Mouse (Mus musculus): ENCODE measurements at regions not wholly inside any gene's neighbourhood (a gene's known extent, or its start where the extent isn't known, plus 50 kb on each side); places are given as distances from the start of the nearest gene placed in this dataset.
A peak's percentile ranks its signal among the peaks of the same experiment; 100 is the strongest.
"Not testable (repeated sequence)": the region's sequence is repeated elsewhere in the genome, so short reads cannot be mapped to it uniquely, and the experiment has no call there.

- H3K9ac ChIP-seq (replicated peaks; ENCODE audit: low read length); H3K4me2 ChIP-seq (replicated peaks; ENCODE audit: low read depth, low read length); H3K27me3 ChIP-seq (ENCODE audit: insufficient read depth, low read length); H3K4me1 ChIP-seq (ENCODE audit: insufficient read depth, low read length); ATAC-seq (ENCODE audit: low FRiP score, low TSS enrichment); H3K36me3 ChIP-seq (ENCODE audit: insufficient read depth, low read length); H3K9me3 ChIP-seq (ENCODE audit: low read length); H3K4me3 ChIP-seq (ENCODE audit: low read length): not testable (repeated sequence)
- H3K27ac ChIP-seq (ENCODE audit: low read length): 0 out of 2 replicates have a peak overlapping the region, but pooled peaks have one; percentile 7
Observed at GRCm38 (mm10) chr13:50754911-50755310, 56.8 kb downstream of the Gm8765 start.

GRCm38 (mm10) chr13:50756334-50756733 lies 58.2 kb downstream of the Gm8765 start:
- H3K4me2 ChIP-seq (replicated peaks; ENCODE audit: low read depth, low read length); H3K4me3 ChIP-seq (ENCODE audit: low read length); H3K9me3 ChIP-seq (ENCODE audit: low read length); H3K36me3 ChIP-seq (ENCODE audit: insufficient read depth, low read length); H3K27me3 ChIP-seq (ENCODE audit: insufficient read depth, low read length); H3K9ac ChIP-seq (replicated peaks; ENCODE audit: low read length); H3K27ac ChIP-seq (ENCODE audit: low read length); H3K4me1 ChIP-seq (ENCODE audit: insufficient read depth, low read length): not testable (repeated sequence)
- 0 out of 2 replicates have a peak, but pooled peaks have one; percentile 25 for ATAC-seq (ENCODE audit: low FRiP score, low TSS enrichment)
- WGBS: 67% methylated on average over 1 of the region's 1 CpGs

GRCm38 (mm10) chr13:50764618-50765017 lies 66.5 kb downstream of the Gm8765 start:
- H3K4me2 ChIP-seq (replicated peaks; ENCODE audit: low read depth, low read length): no peak overlapping the region
- ATAC-seq (ENCODE audit: low FRiP score, low TSS enrichment): no peak
- no peak overlapping the region for H3K9ac ChIP-seq (replicated peaks; ENCODE audit: low read length)
- H3K27me3 ChIP-seq (ENCODE audit: insufficient read depth, low read length): no peaks in the 10 kb centered on the region
- no peaks in the 10 kb centered on the region for H3K4me1 ChIP-seq (ENCODE audit: insufficient read depth, low read length)
- H3K27ac ChIP-seq (ENCODE audit: low read length): no peak overlapping the region
- no peak overlapping the region for H3K4me3 ChIP-seq (ENCODE audit: low read length)
- no peaks in the 10 kb centered on the region for H3K9me3 ChIP-seq (ENCODE audit: low read length)
- 81% methylated on average over 2 of the region's 2 CpGs for WGBS
- H3K36me3 ChIP-seq (ENCODE audit: insufficient read depth, low read length): no peaks in the 10 kb centered on the region

- H3K4me2 ChIP-seq (replicated peaks; ENCODE audit: low read depth, low read length); H3K9me3 ChIP-seq (ENCODE audit: low read length); H3K4me1 ChIP-seq (ENCODE audit: insufficient read depth, low read length); H3K36me3 ChIP-seq (ENCODE audit: insufficient read depth, low read length); H3K9ac ChIP-seq (replicated peaks; ENCODE audit: low read length); H3K4me3 ChIP-seq (ENCODE audit: low read length); H3K27ac ChIP-seq (ENCODE audit: low read length); ATAC-seq (ENCODE audit: low FRiP score, low TSS enrichment); H3K27me3 ChIP-seq (ENCODE audit: insufficient read depth, low read length): not testable (repeated sequence)
Observed at GRCm38 (mm10) chr13:50780036-50780435, 81.9 kb downstream of the Gm8765 start.

GRCm38 (mm10) chr13:50829879-50830550 lies 131.9 kb downstream of the Gm8765 start:
- 30% methylated on average over 4 of the region's 5 CpGs for WGBS
- not testable (repeated sequence) for H3K9ac ChIP-seq (replicated peaks; ENCODE audit: low read length); H3K4me3 ChIP-seq (ENCODE audit: low read length); H3K4me2 ChIP-seq (replicated peaks; ENCODE audit: low read depth, low read length); H3K9me3 ChIP-seq (ENCODE audit: low read length); H3K27me3 ChIP-seq (ENCODE audit: insufficient read depth, low read length); H3K4me1 ChIP-seq (ENCODE audit: insufficient read depth, low read length); H3K36me3 ChIP-seq (ENCODE audit: insufficient read depth, low read length); H3K27ac ChIP-seq (ENCODE audit: low read length)
- ATAC-seq (ENCODE audit: low FRiP score, low TSS enrichment): peak; percentile 63; the same call in 1 of the 2 replicates
